ENCODE assay signal across 24 mouse cellular contexts in genomic region chr16:38690501-38690900, GRCm38 (mm10). TPM values are rescaled to one million over a fixed set of nuclear protein-coding genes. Genes with fewer than 3 reads are reported as not detected.
DNase-seq lines count a peak whose midpoint lies in the region; ATAC-seq and TF ChIP-seq lines count a peak whose summit lies in the region.
"Had no signal": no experiment of that assay in that cellular context is flagged by ENCODE, and none has a peak within 500 bp of the region (broad histone marks: within the 10 kb centered on the region; RNA-seq: fewer than 3 reads in every experiment).

No protein-coding gene starts in this region.

- peak overlapping the region; percentile 81 for H3K27ac ChIP-seq in heart, embryonic 13.5 days (replicated peaks)
- H3K27ac ChIP-seq in intestine, embryonic 14.5 days (ENCODE audit: low read depth): peak overlapping the region; percentile 67; the same call in 1 of the 2 replicates
- no peak overlapping the region for H3K27ac ChIP-seq in intestine, embryonic 15.5 days
- peak overlapping the region; percentile 70; the same call in 1 of the 2 replicates for H3K27ac ChIP-seq in stomach, embryonic 14.5 days (ENCODE audit: low read length)
- H3K27ac ChIP-seq in stomach, postnatal 0 days (replicated peaks): no peak overlapping the region
- H3K27ac ChIP-seq: embryonic facial prominence, embryonic 13.5 days; hindbrain, embryonic 14.5 days; liver, embryonic 15.5 days had no signal

- no peak for TF ChIP-seq EP300 in stomach, postnatal 0 days (optimal IDR thresholded peaks at IDR 0.05)

- peaks cover 79% of the 10 kb centered on the region for H3K4me1 ChIP-seq in heart, embryonic 13.5 days
- H3K4me1 ChIP-seq in intestine, embryonic 14.5 days (replicated peaks; ENCODE audit: control insufficient read depth, insufficient read depth, low read length): peaks cover 22% of the 10 kb centered on the region
- 0 out of 2 replicates have a peak, but pooled peaks cover 8% of the 10 kb centered on the region for H3K4me1 ChIP-seq in intestine, embryonic 15.5 days (replicated peaks)
- peaks cover 22% of the 10 kb centered on the region for H3K4me1 ChIP-seq in stomach, embryonic 14.5 days (ENCODE audit: control insufficient read depth, insufficient read depth, low read length)
- H3K4me1 ChIP-seq in stomach, postnatal 0 days (replicated peaks; ENCODE audit: control insufficient read depth, insufficient read depth): no peaks in the 10 kb centered on the region; the same call in 1 of the 2 replicates
- H3K4me1 ChIP-seq: liver, embryonic 15.5 days had no signal

- 0 out of 2 replicates have a peak overlapping the region, but pooled peaks have one; percentile 2 for H3K4me2 ChIP-seq in heart, embryonic 13.5 days
- H3K4me2 ChIP-seq in intestine, embryonic 14.5 days (ENCODE audit: low read length): no peak overlapping the region
- H3K4me2 ChIP-seq in intestine, embryonic 15.5 days (replicated peaks): no peak overlapping the region
- no peak overlapping the region for H3K4me2 ChIP-seq in stomach, embryonic 14.5 days (replicated peaks; ENCODE audit: low read depth, low read length)
- H3K4me2 ChIP-seq in stomach, postnatal 0 days (replicated peaks; ENCODE audit: low read depth): no peak overlapping the region
- H3K4me2 ChIP-seq: embryonic facial prominence, embryonic 13.5 days; hindbrain, embryonic 14.5 days; liver, embryonic 15.5 days; lung, embryonic 15.5 days; midbrain, embryonic 11.5 days had no signal

- 78% methylated on average over 5 of the region's 5 CpGs for WGBS in heart, embryonic 13.5 days
- 89% methylated on average over 5 of the region's 5 CpGs for WGBS in intestine, embryonic 14.5 days
- WGBS in intestine, embryonic 15.5 days: 78% methylated on average over 5 of the region's 5 CpGs
- WGBS in stomach, embryonic 14.5 days: 81% methylated on average over 5 of the region's 5 CpGs
- WGBS in stomach, postnatal 0 days: 61% methylated on average over 5 of the region's 5 CpGs

- peak overlapping the region; percentile 5; the same call in 1 of the 2 replicates for H3K9ac ChIP-seq in heart, embryonic 13.5 days
- H3K9ac ChIP-seq in intestine, embryonic 14.5 days (ENCODE audit: low read length): no peak overlapping the region
- no peak overlapping the region for H3K9ac ChIP-seq in intestine, embryonic 15.5 days
- no peak overlapping the region for H3K9ac ChIP-seq in stomach, embryonic 14.5 days (replicated peaks; ENCODE audit: low read depth, low read length)
- no peak overlapping the region for H3K9ac ChIP-seq in stomach, postnatal 0 days (ENCODE audit: low read length)
- H3K9ac ChIP-seq: embryonic facial prominence, embryonic 13.5 days; hindbrain, embryonic 14.5 days; liver, embryonic 15.5 days; lung, embryonic 15.5 days had no signal

- peaks cover 62% of the 10 kb centered on the region for H3K36me3 ChIP-seq in heart, embryonic 13.5 days
- H3K36me3 ChIP-seq in intestine, embryonic 14.5 days (ENCODE audit: control insufficient read depth, insufficient read depth, low read length): no peaks in the 10 kb centered on the region
- no peaks in the 10 kb centered on the region for H3K36me3 ChIP-seq in intestine, embryonic 15.5 days
- no peaks in the 10 kb centered on the region for H3K36me3 ChIP-seq in stomach, embryonic 14.5 days (ENCODE audit: control insufficient read depth, insufficient read depth, low read length)
- no peaks in the 10 kb centered on the region for H3K36me3 ChIP-seq in stomach, postnatal 0 days (ENCODE audit: control insufficient read depth, insufficient read depth, low read length)
- H3K36me3 ChIP-seq: liver, embryonic 15.5 days; lung, embryonic 15.5 days had no signal

- no peak overlapping the region for H3K4me3 ChIP-seq in heart, embryonic 13.5 days
- H3K4me3 ChIP-seq in intestine, embryonic 14.5 days (ENCODE audit: low read depth, low read length): no peak overlapping the region
- H3K4me3 ChIP-seq in intestine, embryonic 15.5 days (replicated peaks): no peak overlapping the region
- no peak overlapping the region for H3K4me3 ChIP-seq in stomach, embryonic 14.5 days (ENCODE audit: low read depth, low read length)
- no peak overlapping the region for H3K4me3 ChIP-seq in stomach, postnatal 0 days (ENCODE audit: low read depth, low read length)
- H3K4me3 ChIP-seq: embryonic facial prominence, embryonic 13.5 days; erythroblast, embryonic 14.5 days; liver, embryonic 15.5 days; lung, embryonic 15.5 days had no signal

- H3K27me3 ChIP-seq in heart, embryonic 13.5 days (replicated peaks): no peaks in the 10 kb centered on the region
- H3K27me3 ChIP-seq in intestine, embryonic 14.5 days (replicated peaks; ENCODE audit: control insufficient read depth, insufficient read depth, low read length): no peaks in the 10 kb centered on the region
- no peaks in the 10 kb centered on the region for H3K27me3 ChIP-seq in intestine, embryonic 15.5 days (replicated peaks)
- H3K27me3 ChIP-seq in stomach, embryonic 14.5 days (ENCODE audit: control insufficient read depth, insufficient read depth, low read length): no peaks in the 10 kb centered on the region
- no peaks in the 10 kb centered on the region for H3K27me3 ChIP-seq in stomach, postnatal 0 days (ENCODE audit: control insufficient read depth, insufficient read depth, low read length)
- H3K27me3 ChIP-seq: embryonic facial prominence, embryonic 13.5 days; liver, embryonic 15.5 days; lung, embryonic 15.5 days had no signal

- no peak for ATAC-seq in heart, embryonic 13.5 days (ENCODE audit: extremely low read depth, insufficient number of reproducible peaks, low FRiP score, low TSS enrichment)
- ATAC-seq in intestine, embryonic 14.5 days (replicated peaks; ENCODE audit: low FRiP score, low TSS enrichment, low read depth): no peak
- ATAC-seq in intestine, embryonic 15.5 days: no peak
- ATAC-seq in stomach, embryonic 14.5 days (ENCODE audit: insufficient number of reproducible peaks, insufficient read depth, low FRiP score, low read depth): no peak
- ATAC-seq in stomach, postnatal 0 days (ENCODE audit: low FRiP score, low TSS enrichment): no peak
- ATAC-seq: forebrain, embryonic 16.5 days; midbrain, embryonic 16.5 days had no signal

- no peaks in the 10 kb centered on the region for H3K9me3 ChIP-seq in heart, embryonic 13.5 days
- H3K9me3 ChIP-seq in intestine, embryonic 14.5 days (ENCODE audit: control insufficient read depth, low read length): no peaks in the 10 kb centered on the region
- no peaks in the 10 kb centered on the region for H3K9me3 ChIP-seq in intestine, embryonic 15.5 days
- no peaks in the 10 kb centered on the region for H3K9me3 ChIP-seq in stomach, embryonic 14.5 days (ENCODE audit: control insufficient read depth, low read depth, low read length)
- no peaks in the 10 kb centered on the region for H3K9me3 ChIP-seq in stomach, postnatal 0 days (ENCODE audit: control insufficient read depth, low read length)
- H3K9me3 ChIP-seq: embryonic facial prominence, embryonic 13.5 days; liver, embryonic 15.5 days; lung, embryonic 15.5 days had no signal

- DNase-seq in heart, adult 18-20 months: no peak
- no peak for DNase-seq in intestine, embryonic 14.5 days (ENCODE audit: low spot score)
- no peak for DNase-seq in stomach, postnatal 0 days (ENCODE audit: low spot score)
- DNase-seq: adrenal gland, postnatal 25 days; B cell, adult 2 months; cerebellum, adult 11-12 months; cerebellum, adult 9-11 months; embryo, embryonic 11 days; kidney, adult 18-20 months; kidney, postnatal 14 days; layer of hippocampus, adult 9-11 months; right cerebral cortex, adult 18-20 months; spleen, adult 18-20 months had no signal

- TF ChIP-seq CTCF in stomach, postnatal 0 days (IDR thresholded peaks at IDR 0.05; ENCODE audit: low read depth): no peak

RNA-seq across cellular contexts. Expression of gene Arhgap31, which starts 22.6 kb away (rescaled TPM):
- polyA plus RNA-seq in heart, embryonic 13.5 days (2015; fragmentation: Nextera tagmentation; extraction: Ambion mirVana): 26.2 and 27.9 TPM in 2 replicates
- total RNA-seq in heart, adult 18-20 months (2021): 10 to 100 TPM; 39.6 to 40.8 TPM
- polyA plus RNA-seq in intestine, embryonic 14.5 days (2014; fragmentation: Nextera tagmentation; extraction: Ambion mirVana): 10.9 and 11.7 TPM in 2 replicates
- polyA plus RNA-seq in intestine, embryonic 15.5 days (2015; fragmentation: Nextera tagmentation; extraction: Ambion mirVana): 6.8 and 7.6 TPM in 2 replicates
- 13.6 and 14.8 TPM in 2 replicates for polyA plus RNA-seq in stomach, embryonic 14.5 days (2014; fragmentation: Nextera tagmentation; extraction: Ambion mirVana)
- polyA plus RNA-seq in stomach, postnatal 0 days (2015; fragmentation: Nextera tagmentation; extraction: Ambion mirVana): 3.1 and 3.4 TPM in 2 replicates

RNA-seq across cellular contexts. Expression of gene B4galt4, which starts 51.6 kb away (rescaled TPM):
- polyA plus RNA-seq in heart, embryonic 13.5 days (2015; fragmentation: Nextera tagmentation; extraction: Ambion mirVana): 26.9 and 27.3 TPM in 2 replicates
- total RNA-seq in heart, adult 18-20 months (2021): 10 to 100 TPM; 10.3 to 16.1 TPM
- 30.6 and 34.4 TPM in 2 replicates for polyA plus RNA-seq in intestine, embryonic 14.5 days (2014; fragmentation: Nextera tagmentation; extraction: Ambion mirVana)
- polyA plus RNA-seq in intestine, embryonic 15.5 days (2015; fragmentation: Nextera tagmentation; extraction: Ambion mirVana): 21.5 and 22.1 TPM in 2 replicates
- 25.1 and 30.0 TPM in 2 replicates for polyA plus RNA-seq in stomach, embryonic 14.5 days (2014; fragmentation: Nextera tagmentation; extraction: Ambion mirVana)
- 9.1 and 9.3 TPM in 2 replicates for polyA plus RNA-seq in stomach, postnatal 0 days (2015; fragmentation: Nextera tagmentation; extraction: Ambion mirVana)
- polyA plus RNA-seq: erythroblast, embryonic 14.5 days had no signal

Comparison
In these comparisons a context has a peak if more than half of its experiments do, and no peak if none do; other contexts are left out.
1. H3K27ac ChIP-seq: peak in heart, embryonic 13.5 days (single experiment), intestine, embryonic 14.5 days (single experiment) and stomach, embryonic 14.5 days (single experiment); none in intestine, embryonic 15.5 days (single experiment) and stomach, postnatal 0 days (single experiment).